Mouse (Mus musculus): Measurements from ENCODE around the gene C2cd6. TPM values are rescaled to one million over a fixed set of nuclear protein-coding genes. Genes with fewer than 3 reads are reported as not detected.

The C2cd6 gene
- polyA plus RNA-seq (2016; fragmentation: Nextera tagmentation; extraction: Ambion mirVana) = not detected in 2 replicates

DNA sequence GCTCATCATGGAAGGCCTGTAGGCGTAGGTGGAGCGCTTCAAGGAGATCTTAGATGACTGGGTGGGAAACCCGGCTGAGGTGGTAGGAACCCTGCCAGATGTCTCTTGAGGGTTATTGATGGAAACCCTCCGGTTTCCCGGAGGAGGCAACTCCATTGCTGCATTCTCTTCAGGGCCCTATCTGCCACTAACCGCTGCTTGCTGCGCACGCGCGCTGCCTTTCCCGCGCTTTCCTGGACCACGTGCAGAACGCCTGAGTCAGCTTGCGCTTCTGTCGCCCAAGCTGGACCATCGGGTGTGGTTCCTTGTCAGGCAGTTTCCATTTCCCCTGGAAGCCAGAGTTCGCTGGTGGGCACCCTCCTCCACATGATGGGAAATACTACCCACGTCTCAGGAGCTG is at the start of gene C2cd6:
C2cd6 (minus strand) TSS at position 196 of the 400 bp plus-strand sequence.
- no peak within 1 kb of the TSS for H3K27ac ChIP-seq (replicated peaks)
- H3K27me3 ChIP-seq (replicated peaks; ENCODE audit: low read depth, poor library complexity, severe bottlenecking) = no peaks in the 10 kb centered on the region
- no peak for DNase-seq (ENCODE audit: low spot score)
- WGBS = 94% methylated on average over 19 of the region's 19 CpGs
- H3K9me3 ChIP-seq = no peaks in the 10 kb centered on the region
- H3K4me1 ChIP-seq = no peaks in the 10 kb centered on the region
- no peak within 1 kb of the TSS for H3K4me3 ChIP-seq
- peaks cover 6% of the 10 kb centered on the region for H3K36me3 ChIP-seq (replicated peaks)

DNA sequence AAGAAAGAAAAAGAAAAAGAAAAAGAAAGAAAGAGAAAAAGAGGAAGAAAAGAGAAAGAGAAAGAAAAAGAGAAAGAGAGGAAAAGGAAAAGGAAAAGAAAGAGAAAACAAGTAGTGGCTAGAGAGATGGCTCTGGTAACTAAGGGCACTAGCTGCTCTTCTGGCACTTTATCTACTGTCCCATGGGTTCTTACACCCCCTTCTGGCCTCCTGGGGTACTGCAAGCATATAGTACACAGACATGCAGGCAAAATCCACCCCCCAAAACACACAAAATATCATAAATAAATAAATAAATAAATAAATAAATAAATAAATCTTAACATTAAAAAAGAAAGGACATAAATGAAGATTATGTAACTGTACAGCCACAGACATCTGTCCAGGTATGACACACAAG is 48.1 kb upstream of the C2cd6 start:
- no peaks in the 10 kb centered on the region for H3K36me3 ChIP-seq (replicated peaks)
- H3K4me3 ChIP-seq = no peak overlapping the region
- no peak overlapping the region for H3K27ac ChIP-seq (replicated peaks)
- H3K9me3 ChIP-seq = no peaks in the 10 kb centered on the region
- peak; percentile 70 for DNase-seq (ENCODE audit: low spot score)
- H3K27me3 ChIP-seq (replicated peaks; ENCODE audit: low read depth, poor library complexity, severe bottlenecking) = no peaks in the 10 kb centered on the region
- H3K4me1 ChIP-seq = no peaks in the 10 kb centered on the region

DNA sequence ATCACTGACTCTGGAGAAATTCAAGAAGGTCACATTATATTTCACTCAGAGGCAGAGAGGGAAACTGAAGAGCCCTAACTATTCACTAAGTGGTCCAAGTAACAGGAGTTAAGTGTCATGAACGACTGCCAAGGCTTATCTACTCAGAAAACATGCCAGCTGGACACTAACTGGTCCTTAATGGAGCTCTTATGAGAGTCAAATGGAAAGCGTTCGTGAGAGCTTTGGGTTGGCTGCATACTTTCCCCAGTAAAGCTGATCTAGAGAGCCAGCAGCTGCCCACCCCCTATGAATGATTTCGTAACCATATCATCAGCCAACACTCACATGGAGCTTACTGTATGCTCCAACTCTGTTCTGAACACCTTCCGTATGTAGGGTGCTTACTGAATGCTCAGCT is 39.7 kb upstream of the C2cd6 start:
- H3K36me3 ChIP-seq (replicated peaks) = no peaks in the 10 kb centered on the region
- WGBS = 83% methylated on average over 5 of the region's 5 CpGs
- no peaks in the 10 kb centered on the region for H3K4me1 ChIP-seq
- H3K9me3 ChIP-seq = no peaks in the 10 kb centered on the region
- no peaks in the 10 kb centered on the region for H3K27me3 ChIP-seq (replicated peaks; ENCODE audit: low read depth, poor library complexity, severe bottlenecking)
- H3K4me3 ChIP-seq = no peak overlapping the region
- no peak for DNase-seq (ENCODE audit: low spot score)
- no peak overlapping the region for H3K27ac ChIP-seq (replicated peaks)

DNA sequence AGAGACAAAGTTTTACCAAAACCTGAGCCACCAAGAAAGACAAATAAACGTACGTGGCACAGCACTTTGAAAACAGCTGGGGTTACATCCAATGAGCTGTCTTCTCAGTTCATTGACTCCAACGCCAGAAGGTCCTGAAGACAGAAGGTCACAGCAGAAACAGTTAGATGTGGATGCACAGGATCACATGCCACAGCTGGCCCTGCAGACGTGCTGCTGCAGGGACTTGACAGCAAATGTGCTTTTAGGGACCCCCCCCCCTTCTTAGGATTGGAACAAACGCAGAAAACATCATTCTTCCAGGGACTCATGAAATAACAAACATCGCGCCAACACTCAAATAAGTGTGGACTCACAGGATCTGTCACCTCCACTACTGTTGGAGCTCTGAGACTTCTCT is 34.2 kb upstream of the C2cd6 start:
- no peak for DNase-seq (ENCODE audit: low spot score)
- Histone ChIP-seq H3K4me1 (0 out of 2 replicates have a peak, but pooled peaks cover 2% of the 10 kb centered on the region), H3K4me3 (no peak overlapping the region), H3K27ac (replicated peaks) (no peak overlapping the region), H3K27me3 (replicated peaks; ENCODE audit: low read depth, poor library complexity, severe bottlenecking) (no peaks in the 10 kb centered on the region), H3K9me3 (no peaks in the 10 kb centered on the region), H3K36me3 (replicated peaks) (no peaks in the 10 kb centered on the region)
- WGBS = 80% methylated on average over 7 of the region's 7 CpGs

DNA sequence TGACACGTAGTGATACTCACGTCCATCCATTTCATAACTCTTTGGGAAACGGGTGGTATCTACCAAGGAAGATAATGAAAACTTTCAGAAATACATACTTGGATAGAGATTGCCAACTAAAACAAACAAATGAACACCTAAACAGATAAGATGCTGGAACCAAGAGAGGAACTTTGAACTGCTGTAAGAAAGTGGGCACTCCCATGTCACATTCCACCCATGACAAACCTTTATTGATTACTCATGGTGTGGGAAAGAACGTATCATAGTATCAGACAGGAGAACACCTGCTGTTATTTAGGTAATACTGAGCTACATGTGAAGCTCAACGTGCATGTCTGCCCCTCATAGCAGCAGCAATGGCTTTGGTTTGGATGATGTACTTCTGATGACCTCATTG is 30.9 kb upstream of the C2cd6 start:
- Histone ChIP-seq H3K9me3 (no peaks in the 10 kb centered on the region), H3K36me3 (replicated peaks) (no peaks in the 10 kb centered on the region), H3K27me3 (replicated peaks; ENCODE audit: low read depth, poor library complexity, severe bottlenecking) (no peaks in the 10 kb centered on the region), H3K4me3 (no peak overlapping the region), H3K27ac (replicated peaks) (no peak overlapping the region), H3K4me1 (peaks cover 8% of the 10 kb centered on the region; the same call in 1 of the 2 replicates)
- no peak for DNase-seq (ENCODE audit: low spot score)
- WGBS = 80% methylated on average over 5 of the region's 5 CpGs

DNA sequence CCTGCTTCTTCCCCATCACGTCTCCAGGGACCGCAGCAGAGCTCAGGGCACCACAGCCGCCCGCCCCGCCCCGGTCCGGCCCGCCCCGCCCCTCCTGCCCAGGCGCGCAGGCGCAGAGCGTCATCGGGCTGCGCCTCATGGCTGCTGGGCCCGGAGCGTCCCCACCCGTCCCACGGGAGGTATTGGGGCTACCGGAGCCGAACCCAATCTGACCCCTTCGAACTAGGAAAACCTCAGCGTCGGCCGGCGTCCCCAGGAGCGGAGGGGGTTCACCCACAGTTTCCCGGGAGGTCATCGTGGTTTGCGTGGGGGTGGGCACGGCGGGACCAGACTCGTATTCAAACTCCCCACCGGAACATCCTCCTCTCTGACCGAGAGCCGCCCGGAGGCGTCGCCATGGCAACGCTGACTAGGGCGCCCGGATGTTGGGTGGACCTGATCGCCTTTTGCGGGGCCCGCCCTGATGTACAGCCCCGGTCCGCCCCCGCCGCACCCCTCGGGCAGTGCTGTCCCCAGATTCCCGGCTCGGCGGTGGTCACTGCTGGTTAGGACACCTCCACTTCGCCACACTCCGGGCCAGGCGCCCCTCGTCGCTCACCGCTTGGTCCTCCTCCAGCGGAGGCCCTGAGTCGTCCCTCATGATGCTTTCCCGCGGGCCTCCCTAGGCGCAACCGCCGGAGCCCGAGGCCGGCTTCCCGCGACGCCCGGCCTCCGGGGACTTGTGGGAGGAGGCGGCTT is 25.2 kb upstream of the C2cd6 start, which contains the start of gene Tmem237:
Tmem237 (minus strand) TSS at position 689 of the 738 bp plus-strand sequence.
- Histone ChIP-seq H3K4me1 (peaks cover 17% of the 10 kb centered on the region), H3K27me3 (replicated peaks; ENCODE audit: low read depth, poor library complexity, severe bottlenecking) (no peaks in the 10 kb centered on the region), H3K27ac (replicated peaks) (peak within 1 kb of the TSS; percentile 96), H3K9me3 (no peaks in the 10 kb centered on the region), H3K4me3 (peak within 1 kb of the TSS; percentile 86), H3K36me3 (replicated peaks) (peaks cover 9% of the 10 kb centered on the region; the same call in 1 of the 2 replicates)
- under 1% methylated on average over 74 of the region's 74 CpGs for WGBS
- peak; percentile 96 for DNase-seq (ENCODE audit: low spot score)

DNA sequence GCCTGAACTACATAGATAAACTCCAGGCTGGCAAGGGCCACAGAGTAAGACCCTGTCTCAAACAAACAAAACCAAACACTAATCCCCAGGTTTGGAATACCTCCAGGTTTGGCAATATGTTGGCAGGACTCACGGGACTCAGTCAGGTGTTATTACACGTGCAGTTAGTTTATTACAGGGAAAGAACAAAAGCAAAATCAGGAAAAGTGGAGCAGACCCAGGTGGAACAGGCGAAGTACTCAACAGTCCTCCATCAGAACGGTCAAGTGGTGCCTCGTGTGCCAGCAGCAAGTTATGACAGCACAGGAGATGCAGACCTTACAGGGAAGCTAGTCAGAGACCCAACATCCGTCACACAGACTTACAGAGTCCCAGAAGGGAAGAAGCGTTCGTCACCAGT is 15.8 kb upstream of the C2cd6 start:
- H3K4me1 ChIP-seq = no peaks in the 10 kb centered on the region
- peaks cover 76% of the 10 kb centered on the region for H3K36me3 ChIP-seq (replicated peaks)
- H3K9me3 ChIP-seq = no peaks in the 10 kb centered on the region
- no peak overlapping the region for H3K4me3 ChIP-seq
- no peaks in the 10 kb centered on the region for H3K27me3 ChIP-seq (replicated peaks; ENCODE audit: low read depth, poor library complexity, severe bottlenecking)
- no peak overlapping the region for H3K27ac ChIP-seq (replicated peaks)
- no peak for DNase-seq (ENCODE audit: low spot score)
- 84% methylated on average over 8 of the region's 8 CpGs for WGBS

DNA sequence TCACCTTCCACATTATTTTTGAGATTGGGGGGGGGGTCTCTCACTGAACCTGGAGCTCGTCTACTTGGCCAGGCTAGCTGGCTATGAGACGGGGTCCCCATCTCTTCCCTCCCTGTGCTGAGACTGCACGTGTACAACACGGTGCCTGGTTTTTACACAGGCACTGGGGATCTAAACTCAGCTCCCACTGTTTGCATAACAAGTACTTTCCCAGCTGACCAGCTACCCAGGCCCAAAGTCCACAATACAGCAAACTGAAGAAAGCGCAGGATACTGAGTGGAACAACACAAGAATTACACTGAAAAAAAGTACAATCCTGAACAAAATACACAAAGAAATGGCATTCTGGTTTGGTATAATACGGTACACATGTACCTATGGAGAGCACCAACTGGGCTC is 7.4 kb upstream of the C2cd6 start:
- peaks cover 48% of the 10 kb centered on the region for H3K36me3 ChIP-seq (replicated peaks)
- WGBS = 93% methylated on average over 6 of the region's 6 CpGs

DNA sequence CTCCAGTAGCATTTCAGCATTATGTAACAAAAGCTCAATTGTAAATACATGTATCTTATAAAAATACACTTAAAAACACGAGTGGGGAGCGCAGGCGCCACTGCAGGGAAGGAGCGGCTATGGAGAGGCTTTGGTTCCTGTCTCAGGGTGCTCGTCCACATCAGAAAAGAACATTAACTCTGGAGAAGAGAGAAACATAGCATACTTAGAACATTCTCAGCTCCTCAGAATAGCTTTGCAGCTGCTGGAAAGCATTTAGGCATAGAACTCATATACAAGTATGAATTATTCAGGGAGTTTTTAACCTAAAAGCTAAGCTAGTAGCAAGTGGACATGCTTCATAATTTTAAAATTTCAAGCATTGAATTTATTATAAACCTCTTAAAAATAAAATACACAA is 6.3 kb upstream of the C2cd6 start:
- H3K27me3 ChIP-seq (replicated peaks; ENCODE audit: low read depth, poor library complexity, severe bottlenecking) = no peaks in the 10 kb centered on the region
- no peaks in the 10 kb centered on the region for H3K4me1 ChIP-seq
- no peak overlapping the region for H3K27ac ChIP-seq (replicated peaks)
- H3K4me3 ChIP-seq = no peak overlapping the region
- no peaks in the 10 kb centered on the region for H3K9me3 ChIP-seq
- peaks cover 39% of the 10 kb centered on the region for H3K36me3 ChIP-seq (replicated peaks)
- 92% methylated on average over 5 of the region's 5 CpGs for WGBS
- DNase-seq (ENCODE audit: low spot score) = no peak

More for the DNA sequence above, 7.4 kb upstream of the C2cd6 start:
- DNase-seq (ENCODE audit: low spot score) = no peak
- Histone ChIP-seq H3K27ac (replicated peaks) (no peak overlapping the region), H3K27me3 (replicated peaks; ENCODE audit: low read depth, poor library complexity, severe bottlenecking) (no peaks in the 10 kb centered on the region), H3K4me3 (no peak overlapping the region), H3K9me3 (no peaks in the 10 kb centered on the region), H3K4me1 (no peaks in the 10 kb centered on the region)

DNA sequence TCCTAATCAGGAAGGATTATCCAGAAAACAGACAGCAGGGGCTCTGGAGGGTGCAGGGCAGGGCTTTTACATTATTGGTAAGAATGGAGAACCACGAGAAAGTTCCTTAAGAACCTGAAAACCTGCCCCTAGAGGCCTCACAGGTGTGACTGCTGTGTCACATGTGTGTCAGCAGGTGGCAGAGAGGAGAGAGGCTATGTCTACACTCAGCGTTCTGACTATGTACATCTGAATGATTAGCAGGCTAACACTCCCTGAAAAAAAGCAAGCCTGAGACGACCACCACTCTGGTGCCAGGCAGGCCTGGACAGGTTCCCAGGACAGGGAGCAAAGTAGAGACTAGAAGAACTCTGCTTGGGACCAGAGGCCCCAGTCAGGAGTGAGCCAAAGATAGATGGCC is 23.8 kb downstream of the C2cd6 start:
- no peak overlapping the region for H3K4me3 ChIP-seq
- H3K27ac ChIP-seq (replicated peaks) = no peak overlapping the region
- 26% methylated on average over 3 of the region's 3 CpGs for WGBS
- H3K36me3 ChIP-seq (replicated peaks) = no peaks in the 10 kb centered on the region
- H3K27me3 ChIP-seq (replicated peaks; ENCODE audit: low read depth, poor library complexity, severe bottlenecking) = no peaks in the 10 kb centered on the region
- no peak for DNase-seq (ENCODE audit: low spot score)
- no peaks in the 10 kb centered on the region for H3K4me1 ChIP-seq
- no peaks in the 10 kb centered on the region for H3K9me3 ChIP-seq

DNA sequence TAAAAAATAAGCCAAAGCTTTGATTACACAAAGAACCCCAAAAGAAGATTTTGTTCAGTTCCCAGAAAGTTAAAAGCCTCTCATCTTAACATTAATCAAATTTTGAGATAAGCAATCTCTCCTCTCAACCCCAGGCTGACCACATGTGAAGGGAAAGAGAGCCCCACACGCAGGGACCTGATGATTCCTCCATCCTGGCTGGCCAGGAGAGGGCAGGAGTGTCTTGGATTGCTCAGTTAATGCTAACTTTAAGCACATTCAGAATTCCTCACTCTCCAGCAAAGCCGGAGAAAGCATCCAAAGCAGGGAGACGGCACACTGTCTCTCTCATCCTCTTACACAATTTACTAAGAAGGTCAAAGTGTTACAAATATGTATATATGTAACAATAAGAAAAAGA is 26.7 kb downstream of the C2cd6 start:
- WGBS = 11% methylated on average over 3 of the region's 3 CpGs
- DNase-seq (ENCODE audit: low spot score) = peak; percentile 59
- Histone ChIP-seq H3K36me3 (replicated peaks) (no peaks in the 10 kb centered on the region), H3K27ac (replicated peaks) (no peak overlapping the region), H3K4me3 (no peak overlapping the region), H3K9me3 (no peaks in the 10 kb centered on the region), H3K4me1 (no peaks in the 10 kb centered on the region), H3K27me3 (replicated peaks; ENCODE audit: low read depth, poor library complexity, severe bottlenecking) (no peaks in the 10 kb centered on the region)

DNA sequence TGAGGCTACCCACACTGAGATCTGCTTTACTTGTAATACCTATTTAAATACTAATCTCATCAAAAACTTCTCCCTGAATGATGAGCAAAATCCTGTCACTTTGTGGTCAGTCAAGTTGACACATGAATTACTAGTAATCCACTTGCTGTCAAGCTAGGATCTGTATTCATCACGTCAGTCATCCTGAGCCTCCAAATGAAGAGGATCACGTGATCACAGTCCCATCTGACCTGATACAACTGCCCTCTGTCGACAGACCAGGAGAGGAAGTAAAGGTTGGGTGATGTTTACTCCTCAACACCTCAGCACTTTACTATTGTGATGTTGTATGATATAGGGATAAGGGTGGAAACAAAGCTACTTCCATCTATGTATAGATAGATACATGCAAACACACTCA is 31.0 kb downstream of the C2cd6 start:
- H3K27ac ChIP-seq (replicated peaks) = no peak overlapping the region
- H3K4me3 ChIP-seq = no peak overlapping the region
- 59% methylated on average over 3 of the region's 3 CpGs for WGBS
- no peak for DNase-seq (ENCODE audit: low spot score)
- H3K27me3 ChIP-seq (replicated peaks; ENCODE audit: low read depth, poor library complexity, severe bottlenecking) = no peaks in the 10 kb centered on the region
- no peaks in the 10 kb centered on the region for H3K9me3 ChIP-seq
- H3K36me3 ChIP-seq (replicated peaks) = no peaks in the 10 kb centered on the region
- no peaks in the 10 kb centered on the region for H3K4me1 ChIP-seq

DNA sequence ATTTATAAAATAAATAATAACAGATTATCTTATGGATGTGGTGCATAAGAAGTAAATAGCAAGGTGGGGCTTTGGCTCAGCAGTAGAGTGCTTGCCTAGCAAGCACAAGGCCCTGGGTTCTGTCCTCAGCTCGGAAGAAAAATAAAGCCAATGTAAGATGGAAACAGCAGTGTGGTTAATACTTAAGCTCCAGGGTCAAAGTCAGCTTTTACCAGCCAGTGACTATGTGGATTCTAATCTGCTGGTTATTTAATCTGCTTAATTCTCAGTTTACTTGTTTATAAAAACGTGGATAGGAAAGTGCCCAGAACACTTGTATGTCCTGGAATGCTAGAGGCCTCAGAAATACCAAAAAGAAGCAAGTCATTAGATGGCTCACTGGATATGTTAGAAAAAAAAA is 37.7 kb downstream of the C2cd6 start:
- H3K4me1 ChIP-seq = no peaks in the 10 kb centered on the region
- H3K9me3 ChIP-seq = no peaks in the 10 kb centered on the region
- no peak for DNase-seq (ENCODE audit: low spot score)
- H3K27ac ChIP-seq (replicated peaks) = no peak overlapping the region
- WGBS = 73% methylated on average over 2 of the region's 2 CpGs
- no peaks in the 10 kb centered on the region for H3K27me3 ChIP-seq (replicated peaks; ENCODE audit: low read depth, poor library complexity, severe bottlenecking)
- no peaks in the 10 kb centered on the region for H3K36me3 ChIP-seq (replicated peaks)
- no peak overlapping the region for H3K4me3 ChIP-seq

Data from embryonic facial prominence, embryonic 10.5 days (tissue).